16 mouse cellular contexts compared by ENCODE assay signal in genomic region chr11:104395648-104396047, GRCm38 (mm10).
"Had no signal": no experiment of that assay in that cellular context is flagged by ENCODE, and none has a peak within 500 bp of the region (broad histone marks: within the 10 kb centered on the region; RNA-seq: fewer than 3 reads in every experiment).

No protein-coding gene starts in this region.

- H3K36me3 ChIP-seq: neural tube, embryonic 15.5 days; stomach, embryonic 15.5 days had no signal

- H3K4me1 ChIP-seq: stomach, embryonic 15.5 days had no signal

- H3K9me3 ChIP-seq: neural tube, embryonic 13.5 days; neural tube, embryonic 15.5 days; stomach, embryonic 15.5 days had no signal

- H3K9ac ChIP-seq: neural tube, embryonic 13.5 days; neural tube, embryonic 15.5 days; stomach, embryonic 15.5 days had no signal

- DNase-seq: retina, postnatal 1 day; right cerebral cortex, adult 18-20 months; right cerebral cortex, postnatal 14 days; right cerebral cortex, postnatal 25 days; right cerebral cortex, postnatal 4 days; spleen, adult 18-20 months; thymus, adult 18-20 months; thymus, adult 2 months; thymus, postnatal 14 days; thymus, postnatal 25 days; thymus, postnatal 36 days; thymus, postnatal 4 days had no signal

- H3K27me3 ChIP-seq: neural tube, embryonic 13.5 days; neural tube, embryonic 15.5 days; stomach, embryonic 15.5 days had no signal

- H3K4me2 ChIP-seq: neural tube, embryonic 13.5 days; neural tube, embryonic 15.5 days; stomach, embryonic 15.5 days had no signal

- H3K27ac ChIP-seq: neural tube, embryonic 13.5 days; neural tube, embryonic 15.5 days; stomach, embryonic 15.5 days; stomach, postnatal 0 days had no signal

- H3K4me3 ChIP-seq: neural tube, embryonic 13.5 days; neural tube, embryonic 15.5 days; stomach, embryonic 15.5 days had no signal
